Mouse (Mus musculus) fat pad, adult 2 months (tissue): ENCODE measurements at regions not wholly inside any gene's neighbourhood (a gene's known extent, or its start where the extent isn't known, plus 50 kb on each side); places are given as distances from the start of the nearest gene placed in this dataset.

ENCODE experiments used
- DNase-seq: peaks from one replicate; pipeline ENCODE4 v3.0.0-alpha.2; 2011; ENCODE audit warnings: low read depth, low spot score; ENCODE audit errors: extremely low read depth

DNA sequence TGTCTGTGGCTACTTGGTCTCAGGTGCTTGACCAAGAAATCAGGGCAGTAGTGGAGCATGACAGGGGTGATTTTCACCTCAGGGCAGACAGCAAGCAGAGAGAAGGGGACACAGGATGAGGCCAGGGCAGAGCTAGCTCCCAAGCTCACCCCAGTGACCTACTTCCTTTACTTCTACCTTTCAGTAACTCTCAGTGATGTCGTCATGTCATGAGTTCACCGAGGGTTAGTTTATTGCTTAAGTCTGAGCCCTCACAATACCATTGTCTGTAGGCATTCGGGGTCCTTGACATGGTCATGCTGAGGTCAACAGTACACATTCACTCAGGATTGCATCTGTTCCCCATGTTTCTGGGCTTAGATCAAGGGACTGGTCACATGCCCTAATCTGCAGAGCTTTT is 108.5 kb downstream of the Cxcl12 start:
- no peak for DNase-seq

DNA sequence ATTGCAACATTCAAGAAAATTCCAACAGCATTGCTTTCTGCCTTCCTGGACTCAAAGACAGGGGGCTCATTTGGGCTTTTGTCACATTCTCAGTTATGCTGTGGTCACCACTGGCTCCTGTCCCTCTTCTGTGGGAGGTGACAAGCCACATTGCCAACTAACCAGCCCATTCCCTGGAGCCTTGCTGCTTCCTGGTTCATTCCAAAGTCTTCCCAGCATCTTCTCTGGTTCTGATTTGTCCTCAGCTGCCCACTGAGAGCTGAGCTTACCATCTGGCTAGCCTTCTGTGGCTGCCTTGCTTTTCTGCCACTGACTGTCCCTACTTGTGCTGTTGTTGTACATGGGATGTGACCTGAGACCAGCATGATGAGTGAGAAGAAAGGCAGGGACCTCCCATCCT is 111.0 kb downstream of the Cxcl12 start:
- no peak for DNase-seq

DNA sequence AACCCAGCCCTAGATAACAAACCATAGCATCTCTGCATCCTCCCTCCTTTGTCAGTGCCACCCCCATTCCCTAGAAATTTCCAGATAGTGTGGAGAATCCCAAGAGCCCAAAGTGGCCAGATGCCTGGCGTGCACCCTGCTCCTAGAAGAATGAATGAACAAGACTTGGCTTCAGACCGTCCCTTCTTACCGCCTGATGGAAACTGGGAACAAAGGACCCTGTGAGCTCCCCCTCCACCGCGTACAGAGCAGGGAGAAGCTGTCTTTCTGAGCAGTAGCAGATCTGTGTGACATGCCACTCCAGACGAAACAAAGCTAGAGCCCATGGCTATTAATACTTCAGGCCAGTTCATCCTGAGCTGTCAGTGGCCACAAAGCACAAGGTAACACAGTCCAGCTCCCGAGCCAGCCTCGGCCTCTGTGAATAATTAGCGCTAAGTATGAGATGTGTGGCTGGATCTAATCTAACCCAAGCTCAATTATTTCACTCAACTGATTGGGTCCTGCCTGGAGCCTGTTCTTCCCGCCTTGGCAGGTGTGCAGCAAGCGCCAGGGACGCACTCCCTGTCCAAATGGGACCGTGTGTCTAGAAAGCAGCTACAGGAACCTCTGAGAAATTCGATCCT is 111.6 kb downstream of the Cxcl12 start:
- no peak for DNase-seq

DNA sequence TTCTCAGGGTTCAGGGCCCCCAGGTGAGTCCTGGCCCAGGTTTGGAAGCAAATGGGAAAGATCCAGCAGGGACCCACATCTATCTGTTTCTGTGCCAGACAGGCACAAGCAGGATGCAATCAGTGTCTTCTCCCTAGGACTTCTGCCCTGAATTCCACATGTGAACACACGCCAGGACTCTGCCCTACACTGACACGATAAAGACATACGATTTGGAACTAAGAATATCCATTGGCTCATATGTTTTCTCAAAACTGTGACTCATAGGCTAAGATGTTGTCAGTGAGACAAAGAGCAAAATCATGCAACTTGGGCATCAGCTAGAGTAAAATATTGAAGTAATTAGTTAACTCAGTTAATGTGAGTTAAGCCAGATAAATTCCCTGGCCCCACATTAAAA is 112.6 kb downstream of the Cxcl12 start:
- DNase-seq = no peak

- no peak for DNase-seq
Observed at GRCm38 (mm10) chr6:117283616-117284015, 115.3 kb downstream of the Cxcl12 start.

DNA sequence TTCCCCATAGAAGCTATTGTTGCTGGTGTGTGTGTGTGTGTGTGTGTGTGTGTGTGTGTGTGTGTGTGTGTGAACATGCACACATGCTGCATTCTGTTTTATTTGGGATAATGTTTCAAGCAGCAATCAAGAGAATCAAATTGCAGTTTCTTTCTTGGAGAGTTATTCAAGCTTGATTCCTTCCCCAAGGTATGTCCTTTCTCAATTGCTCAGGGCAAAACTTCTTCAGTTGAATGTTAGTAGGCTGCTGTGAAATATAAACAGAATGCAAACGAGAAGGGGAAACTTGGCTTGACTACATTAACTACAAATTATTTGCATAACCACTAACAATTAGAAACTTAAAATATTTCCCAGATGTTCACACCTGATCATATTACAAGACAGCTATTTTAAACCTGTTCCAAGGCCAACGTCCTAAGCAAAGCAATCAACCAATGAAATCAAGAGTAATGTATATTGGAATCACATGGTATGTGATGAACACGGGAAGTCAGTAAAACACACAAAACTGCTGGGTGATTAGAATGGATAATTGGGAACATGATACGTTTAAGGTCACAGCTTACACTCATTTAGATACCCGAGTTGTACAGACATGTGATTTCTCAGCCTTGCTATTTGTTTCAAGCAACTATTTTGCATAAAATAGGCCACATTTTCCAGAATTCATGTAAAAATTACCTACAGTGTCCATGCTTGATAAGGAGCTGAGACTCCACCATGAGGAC is 116.2 kb downstream of the Cxcl12 start:
- DNase-seq = no peak

- DNase-seq = no peak
Observed at GRCm38 (mm10) chr6:117287396-117287795, 119.1 kb downstream of the Cxcl12 start.

- DNase-seq = no peak
Observed at GRCm38 (mm10) chr6:117293780-117294465, 125.6 kb downstream of the Cxcl12 start.

- no peak for DNase-seq
Observed at GRCm38 (mm10) chr6:117297918-117298317, 129.6 kb downstream of the Cxcl12 start.

DNA sequence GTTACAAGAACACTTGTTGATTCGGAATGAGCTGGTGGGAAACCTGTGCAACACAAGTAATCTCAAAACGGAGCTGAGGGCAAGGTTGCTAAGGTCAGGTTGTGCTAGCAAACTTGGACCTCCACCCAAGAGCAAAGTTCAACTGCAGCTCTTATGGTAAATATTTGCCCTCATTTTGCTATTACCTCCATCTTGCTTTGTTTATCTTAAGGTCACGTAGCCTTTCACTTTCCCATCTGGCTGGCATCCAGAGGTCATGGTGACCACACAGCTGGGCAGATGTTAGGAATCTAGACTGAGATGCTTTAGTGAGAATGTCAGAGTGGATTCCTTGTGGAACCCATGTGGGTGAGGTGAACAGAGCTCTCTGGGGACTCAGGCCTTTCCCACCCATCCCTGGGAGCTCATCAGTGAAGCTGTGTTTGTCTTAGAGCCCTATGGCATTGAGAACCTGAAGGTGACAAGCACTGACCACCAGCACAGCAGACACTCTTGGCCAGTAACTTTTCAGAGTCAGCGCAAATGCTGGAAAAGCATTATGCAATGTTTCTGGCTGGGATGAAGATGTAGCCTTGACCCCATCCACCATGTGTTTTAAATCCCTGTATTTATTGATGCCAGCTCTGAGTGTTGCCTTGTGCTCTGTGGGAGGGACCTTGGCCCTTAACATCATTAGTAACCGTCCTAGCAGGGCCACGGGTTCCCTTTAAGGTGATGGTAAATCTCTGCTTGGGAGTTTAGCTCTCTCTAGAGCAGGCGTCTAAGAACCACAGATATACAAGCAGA is 131.4 kb downstream of the Cxcl12 start:
- no peak for DNase-seq

GRCm38 (mm10) chr6:117303361-117303760 is 135.0 kb downstream of the Cxcl12 start:
- DNase-seq = no peak

DNA sequence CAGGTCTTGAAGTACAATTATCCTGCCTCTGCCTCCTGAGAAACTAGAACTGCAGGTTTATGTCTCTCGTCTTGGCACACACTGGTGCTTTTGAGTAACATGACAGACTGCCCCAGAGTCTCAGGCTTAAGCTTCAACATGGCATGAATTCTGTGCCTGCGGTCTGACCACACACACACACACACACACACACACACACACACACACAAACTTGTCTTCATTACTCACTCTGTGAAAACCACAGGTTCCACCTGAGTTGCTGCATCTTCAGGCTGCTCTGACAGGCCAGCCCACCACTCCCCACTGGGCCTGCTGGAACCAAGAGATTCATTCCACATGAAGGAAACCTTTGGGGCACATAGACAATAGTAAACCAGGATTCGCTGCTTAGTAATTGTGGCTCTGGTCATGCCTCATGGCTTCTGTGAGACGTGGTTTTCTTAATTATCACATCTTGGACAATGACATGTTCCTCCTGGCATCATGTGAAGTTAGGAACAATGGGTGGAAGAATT is 137.5 kb downstream of the Cxcl12 start:
- no peak for DNase-seq

GRCm38 (mm10) chr6:117308636-117309035 is 140.3 kb downstream of the Cxcl12 start:
- DNase-seq = no peak

DNA sequence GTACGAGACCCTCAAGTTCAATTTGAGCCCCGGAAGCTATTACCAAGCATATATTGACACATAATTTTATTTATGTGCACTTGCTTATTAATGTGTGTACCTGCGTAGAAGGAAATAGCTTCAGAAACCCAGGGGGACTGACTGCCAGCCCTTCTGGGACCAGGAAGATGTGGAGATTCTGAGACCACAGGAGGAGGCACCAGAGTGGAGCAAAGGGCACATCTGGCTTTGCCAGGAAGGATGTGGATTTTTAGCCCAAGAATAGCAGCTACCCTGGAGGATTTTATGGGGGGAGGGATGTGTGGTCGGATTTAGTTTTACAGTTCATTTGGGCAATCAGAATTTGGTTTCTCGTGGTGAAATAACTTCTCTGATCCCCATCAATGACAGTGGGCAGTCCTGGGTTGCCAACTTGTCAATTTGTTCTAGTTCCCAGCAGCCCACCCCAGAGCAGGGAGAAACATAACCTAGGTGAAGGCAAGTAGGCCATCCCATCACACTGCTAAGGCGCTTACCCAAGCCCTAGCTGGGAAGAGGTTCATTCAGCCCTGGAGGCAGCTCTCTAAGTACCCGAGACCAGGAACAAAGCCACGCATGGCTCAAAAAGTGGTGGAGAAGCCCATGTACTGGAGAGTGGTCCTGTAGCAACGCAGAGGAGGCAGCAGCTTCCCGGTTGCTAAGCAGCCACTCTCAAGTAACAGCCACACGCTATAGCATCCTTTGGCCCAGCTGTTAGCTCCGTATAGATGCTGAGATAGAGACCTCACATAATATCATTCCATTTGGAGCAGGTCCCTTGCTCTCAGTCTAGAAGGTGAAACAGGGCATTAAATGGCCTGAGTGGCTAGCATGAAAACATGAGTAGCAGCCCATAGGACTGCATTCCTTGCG is 144.8 kb downstream of the Cxcl12 start:
- no peak for DNase-seq

- DNase-seq = no peak
Observed at GRCm38 (mm10) chr6:117313944-117314566, 145.7 kb downstream of the Cxcl12 start.

DNA sequence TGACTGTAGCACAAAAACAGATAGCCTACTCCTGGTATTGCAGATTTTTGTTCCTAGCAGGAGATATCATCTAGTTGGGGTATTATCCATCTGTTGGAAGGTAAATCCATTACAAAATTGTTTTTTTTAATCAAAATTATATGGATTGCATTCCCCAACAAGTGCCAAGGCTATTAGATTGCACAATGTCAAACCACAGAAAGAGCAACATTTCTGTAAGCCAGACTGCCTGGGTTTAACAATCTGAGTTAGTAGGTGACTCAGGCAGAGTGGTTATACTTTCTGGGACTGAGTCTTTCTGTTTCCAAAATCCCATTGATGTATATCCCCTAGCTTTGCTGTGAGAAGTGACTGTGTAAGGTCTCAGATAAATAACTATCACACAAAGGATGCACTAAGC is 155.0 kb downstream of the Cxcl12 start:
- no peak for DNase-seq

DNA sequence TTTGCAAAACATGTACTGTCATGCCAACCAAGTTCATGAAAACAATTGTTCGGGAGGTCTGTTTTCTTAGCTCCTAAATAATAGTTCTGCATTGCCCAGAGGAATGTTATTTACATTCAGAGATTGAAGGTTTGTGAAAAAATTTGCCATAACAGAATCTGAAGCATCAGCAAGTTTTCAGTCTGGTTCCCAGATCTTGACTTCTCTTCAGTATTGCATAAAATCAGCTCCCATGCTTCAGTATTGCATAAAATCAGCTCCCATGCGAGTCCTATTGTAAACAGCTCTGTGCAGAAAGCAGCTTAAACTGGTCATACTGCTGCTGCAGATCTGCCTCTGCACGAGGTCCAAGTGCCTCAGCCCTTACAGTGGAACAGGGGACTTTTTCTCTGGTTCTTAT is 155.5 kb downstream of the Cxcl12 start:
- DNase-seq = no peak

GRCm38 (mm10) chr6:117326835-117327775 is 158.8 kb downstream of the Cxcl12 start:
- DNase-seq = no peak
